In the genomic region with DNA sequence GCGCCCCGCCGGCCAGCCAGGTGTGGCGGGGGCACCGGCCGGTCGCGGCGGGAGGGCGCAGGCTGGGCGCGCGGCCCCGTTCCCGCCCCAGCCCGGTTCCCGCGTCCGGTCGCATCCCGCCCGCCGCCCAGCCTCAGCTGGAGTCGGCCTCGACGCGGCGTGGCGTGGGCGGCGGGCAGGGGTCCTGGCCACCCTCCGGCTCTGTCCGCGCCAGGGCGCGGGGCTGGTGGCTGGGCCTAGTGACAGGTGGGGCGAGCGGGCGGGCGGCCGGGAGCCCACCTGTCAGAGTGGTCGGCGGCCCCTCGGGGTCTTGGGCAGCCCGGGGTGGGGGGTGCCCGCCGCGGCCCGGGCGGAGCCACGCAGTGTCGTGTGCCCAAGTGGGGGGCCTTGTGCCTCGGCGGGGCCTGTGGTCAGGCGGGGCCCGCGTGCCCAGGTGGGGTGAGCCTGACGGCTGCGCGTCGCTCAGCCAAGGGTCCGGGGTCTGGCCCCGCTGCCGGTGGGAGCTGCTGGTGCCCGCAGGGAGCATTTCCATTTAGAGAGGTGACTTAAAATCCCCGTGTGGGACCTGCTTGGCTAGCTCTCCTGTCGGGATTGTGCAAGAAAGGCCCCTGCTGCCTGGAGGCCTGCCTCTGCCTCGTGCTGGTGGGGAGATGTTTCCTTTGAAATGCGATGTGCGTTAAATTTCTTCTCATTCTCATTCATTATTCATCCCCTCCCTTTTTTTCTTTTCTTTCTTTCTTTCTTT, we compare ENCODE assay signal across 8 mouse cellular contexts. TPM values are rescaled to one million over a fixed set of nuclear protein-coding genes. Genes with fewer than 3 reads are reported as not detected.
DNase-seq lines count a peak whose midpoint lies in the region; ATAC-seq and TF ChIP-seq lines count a peak whose summit lies in the region.

No protein-coding gene starts in this region.

- no peak for TF ChIP-seq POLR2A in brain, embryonic 14.5 days (IDR thresholded peaks at IDR 0.05; ENCODE audit: borderline replicate concordance, extremely low read depth, insufficient read depth, insufficient read length, poor library complexity, severe bottlenecking)

- DNase-seq in brain, embryonic 14.5 days (ENCODE audit: low read depth): peak; percentile 51
- DNase-seq in gastrocnemius, adult 2 months: peak; percentile 37
- peak; percentile 30 for DNase-seq in urinary bladder, postnatal 14 days (ENCODE audit: low spot score)

- peak overlapping the region; percentile 92 for H3K4me3 ChIP-seq in megakaryocyte, embryonic 14.5 days (replicated peaks)
- H3K4me3 ChIP-seq in gastrocnemius, adult 2 months: peak overlapping the region; percentile 80
- H3K4me3 ChIP-seq in liver, embryonic 15.5 days (replicated peaks): peak overlapping the region; percentile 90
- H3K4me3 ChIP-seq in neural tube, embryonic 14.5 days (ENCODE audit: low read depth, low read length): peak overlapping the region; percentile 81

- intact Hi-C loops in gastrocnemius, adult 2 months (cut with DNase I): no loop called here

- H3K27me3 ChIP-seq in megakaryocyte, embryonic 14.5 days (replicated peaks): no peaks in the 10 kb centered on the region
- H3K27me3 ChIP-seq in liver, embryonic 15.5 days: no peaks in the 10 kb centered on the region
- H3K27me3 ChIP-seq in neural tube, embryonic 14.5 days (ENCODE audit: control insufficient read depth, insufficient read depth, low read length): 0 out of 2 replicates have a peak, but pooled peaks cover 3% of the 10 kb centered on the region

- H3K9ac ChIP-seq in liver, embryonic 15.5 days: peak overlapping the region; percentile 99
- H3K9ac ChIP-seq in neural tube, embryonic 14.5 days (replicated peaks; ENCODE audit: low read depth, low read length): peak overlapping the region; percentile 92

- TF ChIP-seq CTCF in brain, embryonic 14.5 days (IDR thresholded peaks at IDR 0.05; ENCODE audit: borderline replicate concordance, extremely low read depth, insufficient read depth, insufficient read length): no peak
- no peak for TF ChIP-seq CTCF in gastrocnemius, adult 2 months (IDR thresholded peaks at IDR 0.05)

- under 1% methylated on average over 70 of the region's 70 CpGs for WGBS in liver, embryonic 15.5 days (ENCODE audit: insufficient replicate concordance)
- 0% methylated on average over 21 of the region's 70 CpGs for WGBS in neural tube, embryonic 14.5 days

- H3K27ac ChIP-seq in gastrocnemius, adult 2 months: peak overlapping the region; percentile 76
- H3K27ac ChIP-seq in liver, embryonic 15.5 days (replicated peaks): peak overlapping the region; percentile 82
- peak overlapping the region; percentile 75 for H3K27ac ChIP-seq in neural tube, embryonic 14.5 days (ENCODE audit: low read depth, low read length)

- peak overlapping the region; percentile 95 for H3K4me2 ChIP-seq in liver, embryonic 15.5 days
- H3K4me2 ChIP-seq in neural tube, embryonic 14.5 days (ENCODE audit: low read depth, low read length): peak overlapping the region; percentile 86

- H3K4me1 ChIP-seq in megakaryocyte, embryonic 14.5 days: peaks cover 68% of the 10 kb centered on the region
- H3K4me1 ChIP-seq in liver, embryonic 15.5 days (replicated peaks): peaks cover 56% of the 10 kb centered on the region
- peaks cover 8% of the 10 kb centered on the region; the same call in 1 of the 2 replicates for H3K4me1 ChIP-seq in neural tube, embryonic 14.5 days (ENCODE audit: control insufficient read depth, insufficient read depth, low read length)

- H3K9me3 ChIP-seq in megakaryocyte, embryonic 14.5 days: peaks cover 4% of the 10 kb centered on the region; the same call in 1 of the 2 replicates
- H3K9me3 ChIP-seq in liver, embryonic 15.5 days (replicated peaks): no peaks in the 10 kb centered on the region
- no peaks in the 10 kb centered on the region for H3K9me3 ChIP-seq in neural tube, embryonic 14.5 days (ENCODE audit: control insufficient read depth, low read length)

- H3K36me3 ChIP-seq in megakaryocyte, embryonic 14.5 days (replicated peaks; ENCODE audit: low read length): peaks cover 40% of the 10 kb centered on the region
- peaks cover 39% of the 10 kb centered on the region for H3K36me3 ChIP-seq in liver, embryonic 15.5 days (replicated peaks)
- peaks cover 3% of the 10 kb centered on the region; the same call in 1 of the 2 replicates for H3K36me3 ChIP-seq in neural tube, embryonic 14.5 days (ENCODE audit: control insufficient read depth, insufficient read depth, low read length)

- ATAC-seq in megakaryocyte, adult 5-6 weeks (ENCODE audit: poor library complexity, severe bottlenecking): no peak
- ATAC-seq in inflammation-experienced regulatory T-cells, adult 6 months: peak; percentile 26
- ATAC-seq in liver, embryonic 15.5 days (ENCODE audit: insufficient read depth): peak; percentile 54
- peak; percentile 54 for ATAC-seq in neural tube, embryonic 14.5 days (ENCODE audit: low read depth)

RNA-seq across cellular contexts. Expression of gene Tfdp1, which starts 0.5 kb away (rescaled TPM):
- polyA plus RNA-seq in megakaryocyte, embryonic 14.5 days (2012; ENCODE audit: insufficient read depth, low replicate concordance): 2.3 and 11.5 TPM in 2 replicates
- 136 and 146 TPM in 2 replicates for total RNA-seq in megakaryocyte, adult 5-6 weeks (2015)
- total RNA-seq in megakaryocyte, adult 5-6 weeks (2017): 103 and 105 TPM in 2 replicates
- 142 and 190 TPM in 2 replicates for polyA plus RNA-seq in brain, embryonic 14.5 days (2012; rRNA removed)
- 10 to 100 TPM; 56.8 to 60.3 TPM for total RNA-seq in gastrocnemius, adult 2 months (2021)
- 10 to 100 TPM; 33.2 to 64.7 (median 37.8) TPM for polyA plus RNA-seq in inflammation-experienced regulatory T-cells, adult 6 months (2017; shearing (Covaris generic))
- polyA plus RNA-seq in liver, embryonic 15.5 days (2015; fragmentation: Nextera tagmentation; extraction: Ambion mirVana): 85.5 and 92.5 TPM in 2 replicates
- polyA plus RNA-seq in neural tube, embryonic 14.5 days (2014; fragmentation: Nextera tagmentation; extraction: Ambion mirVana): 93.0 and 103 TPM in 2 replicates

RNA-seq across cellular contexts. Expression of gene Tmco3, which starts 51.1 kb away (rescaled TPM):
- 16.7 and 19.0 TPM in 2 replicates for polyA plus RNA-seq in megakaryocyte, embryonic 14.5 days (2012; ENCODE audit: insufficient read depth, low replicate concordance)
- 11.2 and 16.0 TPM in 2 replicates for total RNA-seq in megakaryocyte, adult 5-6 weeks (2015)
- 8.2 and 8.9 TPM in 2 replicates for total RNA-seq in megakaryocyte, adult 5-6 weeks (2017)
- 35.5 and 38.3 TPM in 2 replicates for polyA plus RNA-seq in brain, embryonic 14.5 days (2012; rRNA removed)
- total RNA-seq in gastrocnemius, adult 2 months (2021): 10 to 100 TPM; 11.3 to 15.8 TPM
- polyA plus RNA-seq in inflammation-experienced regulatory T-cells, adult 6 months (2017; shearing (Covaris generic)): 10 to 100 TPM; 24.1 to 28.8 (median 26.7) TPM
- 5.3 and 6.4 TPM in 2 replicates for polyA plus RNA-seq in liver, embryonic 15.5 days (2015; fragmentation: Nextera tagmentation; extraction: Ambion mirVana)
- 47.8 and 56.3 TPM in 2 replicates for polyA plus RNA-seq in neural tube, embryonic 14.5 days (2014; fragmentation: Nextera tagmentation; extraction: Ambion mirVana)

RNA-seq across cellular contexts. Expression of gene Dcun1d2, which starts 51.1 kb away (rescaled TPM):
- polyA plus RNA-seq in megakaryocyte, embryonic 14.5 days (2012; ENCODE audit: insufficient read depth, low replicate concordance): 0.61 and 3.9 TPM in 2 replicates
- 10.6 and 10.8 TPM in 2 replicates for total RNA-seq in megakaryocyte, adult 5-6 weeks (2015)
- total RNA-seq in megakaryocyte, adult 5-6 weeks (2017): 14.6 and 19.7 TPM in 2 replicates
- 42.6 and 44.2 TPM in 2 replicates for polyA plus RNA-seq in brain, embryonic 14.5 days (2012; rRNA removed)
- total RNA-seq in gastrocnemius, adult 2 months (2021): 10 to 100 TPM; 76.5 to 87.0 TPM
- 10 to 100 TPM; 16.0 to 25.2 (median 22.4) TPM for polyA plus RNA-seq in inflammation-experienced regulatory T-cells, adult 6 months (2017; shearing (Covaris generic))
- 8.2 and 8.5 TPM in 2 replicates for polyA plus RNA-seq in liver, embryonic 15.5 days (2015; fragmentation: Nextera tagmentation; extraction: Ambion mirVana)
- 36.8 and 39.5 TPM in 2 replicates for polyA plus RNA-seq in neural tube, embryonic 14.5 days (2014; fragmentation: Nextera tagmentation; extraction: Ambion mirVana)

RNA-seq across cellular contexts. Expression of gene Atp4b, which starts 57.6 kb away (rescaled TPM):
- polyA plus RNA-seq in megakaryocyte, embryonic 14.5 days (2012; ENCODE audit: insufficient read depth, low replicate concordance): not detected in 2 replicates
- total RNA-seq in megakaryocyte, adult 5-6 weeks (2015): not detected in 2 replicates
- not detected in 2 replicates for total RNA-seq in megakaryocyte, adult 5-6 weeks (2017)
- polyA plus RNA-seq in brain, embryonic 14.5 days (2012; rRNA removed): not detected in 2 replicates
- total RNA-seq in gastrocnemius, adult 2 months (2021): not detected
- polyA plus RNA-seq in inflammation-experienced regulatory T-cells, adult 6 months (2017; shearing (Covaris generic)): not detected
- polyA plus RNA-seq in liver, embryonic 15.5 days (2015; fragmentation: Nextera tagmentation; extraction: Ambion mirVana): not detected in 2 replicates
- not detected in 2 replicates for polyA plus RNA-seq in neural tube, embryonic 14.5 days (2014; fragmentation: Nextera tagmentation; extraction: Ambion mirVana)
